Mouse (Mus musculus): ENCODE results near the gene Dbnl.

Dbnl gene

GRCm38 (mm10) chr11:5840346-5840745 lies 52.1 kb downstream of the Dbnl start:
- DNase-seq: no peak

DNA sequence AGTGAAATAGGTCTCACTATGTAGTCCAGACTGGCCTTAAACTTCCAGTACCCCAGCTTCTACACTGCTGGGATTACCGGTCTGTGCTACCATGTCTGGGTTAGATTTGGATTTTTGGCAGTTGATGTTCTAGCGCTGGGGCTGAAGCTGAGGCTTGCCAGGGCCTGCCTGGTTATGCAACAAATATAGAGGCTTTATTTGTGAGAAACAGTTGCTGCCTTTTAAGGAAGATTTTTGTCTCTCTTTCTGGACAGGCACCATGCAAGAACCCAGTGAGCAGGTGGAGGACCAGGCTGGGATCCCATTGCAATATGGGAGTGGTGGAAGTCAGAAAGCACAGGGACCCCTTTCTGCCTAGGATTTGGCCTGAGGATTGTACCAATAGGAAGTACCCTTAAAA lies 53.5 kb downstream of the Dbnl start:
- no peak for DNase-seq

DNA sequence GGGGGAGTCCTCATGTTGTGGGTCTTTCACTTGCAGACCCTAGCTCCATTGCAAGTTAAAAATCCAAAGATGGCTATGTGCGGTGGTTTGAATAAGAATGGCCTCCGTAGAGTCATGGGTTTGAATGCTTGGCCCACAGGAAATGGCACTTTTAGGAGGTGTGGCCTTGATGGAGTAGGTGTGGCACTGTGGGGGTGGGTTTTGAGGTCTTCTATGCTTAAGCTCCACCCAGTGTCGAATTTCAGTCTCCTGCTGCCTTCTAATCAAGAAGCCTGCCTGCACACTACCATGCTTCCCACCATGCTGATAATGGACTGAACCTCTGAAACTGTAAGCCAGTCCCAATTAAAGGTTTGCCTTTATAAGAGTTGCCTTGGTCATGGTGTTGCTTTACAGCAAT lies 54.8 kb downstream of the Dbnl start:
- DNase-seq: no peak

DNA sequence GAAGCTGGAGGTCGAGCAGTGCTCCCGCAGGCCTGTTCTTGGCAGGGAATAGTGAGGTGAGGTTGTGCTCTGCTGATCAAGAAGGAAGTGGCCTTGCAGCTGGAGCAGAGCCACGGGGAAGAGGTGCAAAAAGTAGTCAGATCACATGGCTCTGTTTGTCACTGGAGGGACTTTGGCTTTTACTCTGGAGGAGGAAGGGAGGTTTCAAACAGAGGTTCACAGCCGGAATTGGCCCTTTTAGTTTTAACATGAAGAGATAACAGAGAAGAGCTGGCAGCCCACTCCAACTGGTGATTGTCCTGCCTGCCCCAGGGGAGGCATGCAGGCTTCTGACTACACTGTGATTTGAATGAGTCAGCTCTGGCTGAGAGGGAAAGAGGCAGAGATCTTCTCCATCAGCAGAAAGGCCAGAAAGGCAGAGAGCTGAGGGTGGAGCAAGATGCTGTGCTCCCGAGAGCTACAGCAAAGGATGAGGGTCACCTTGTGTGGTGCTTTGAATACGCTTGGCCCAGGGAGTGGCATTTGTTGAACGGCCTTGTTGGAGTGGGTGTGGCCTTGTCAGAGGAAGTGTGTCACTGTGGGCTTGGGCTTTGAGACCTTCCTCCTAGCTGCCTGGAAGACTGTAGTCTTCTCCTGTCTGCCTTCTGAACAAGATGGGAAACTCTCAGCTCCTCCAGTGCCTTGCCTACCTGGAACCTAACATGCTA lies 58.5 kb downstream of the Dbnl start:
- no peak for DNase-seq

DNA sequence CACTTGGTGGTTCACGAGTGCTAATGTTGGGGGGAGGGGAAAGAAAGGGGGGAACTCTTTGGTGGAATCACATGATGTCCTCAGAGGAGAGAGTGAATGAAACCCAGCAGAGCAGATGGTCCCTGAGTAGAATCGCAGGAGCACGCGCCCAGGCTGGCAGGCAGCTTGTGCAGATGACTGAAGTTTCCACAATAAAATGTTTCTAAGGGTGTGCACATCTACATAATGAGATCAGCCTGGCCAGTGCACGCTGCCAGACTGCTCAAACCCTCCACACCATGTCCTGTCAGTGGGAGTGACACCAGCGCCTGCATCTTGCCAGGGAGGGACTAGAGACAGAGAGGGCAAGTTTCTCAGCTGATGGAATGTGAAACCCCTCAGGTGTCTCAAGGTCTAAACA lies 60.5 kb downstream of the Dbnl start:
- no peak for DNase-seq

- no peak for DNase-seq
These were observed 61.0 kb downstream of the Dbnl start for GRCm38 (mm10) chr11:5849316-5849715.

DNA sequence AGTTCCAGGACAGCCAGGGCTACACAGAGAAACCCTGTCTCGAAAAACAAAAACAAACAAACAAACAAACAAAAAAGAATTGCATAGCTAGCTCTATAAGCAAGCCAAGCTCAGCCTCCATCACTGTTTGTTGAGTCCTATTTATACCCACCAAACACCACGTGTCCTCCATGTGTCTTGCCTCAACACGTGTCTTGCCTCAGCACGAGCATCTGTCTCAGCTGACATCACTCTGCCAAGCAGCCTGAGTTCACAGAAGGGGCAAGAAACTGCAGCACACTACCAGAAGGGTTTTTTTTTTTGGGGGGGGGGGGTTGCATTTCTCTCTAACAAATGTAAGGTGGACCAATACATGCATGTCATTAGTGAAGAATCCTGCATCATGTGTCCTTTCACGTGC lies 62.2 kb downstream of the Dbnl start:
- peak; percentile 42 for DNase-seq

All from thymus, postnatal 4 days (tissue).